Mouse (Mus musculus): ENCODE data around the gene Klhl2. TPM values are rescaled to one million over a fixed set of nuclear protein-coding genes. Genes with fewer than 3 reads are reported as not detected.

The Klhl2 gene
- polyA plus RNA-seq, 2 experiments, result 9.5 to 12.4 TPM

GRCm38 (mm10) chr8:64847241-64847640 lies 2.6 kb downstream of the Klhl2 start:
- 49% methylated on average over 2 of the region's 2 CpGs for WGBS
- no peaks in the 10 kb centered on the region for H3K27me3 ChIP-seq (ENCODE audit: control insufficient read depth, insufficient read depth, low read length)
- no peak overlapping the region for H3K9ac ChIP-seq (ENCODE audit: low read depth, low read length, severe bottlenecking)
- ATAC-seq (ENCODE audit: low FRiP score, low read depth) (no peak), DNase-seq (ENCODE audit: low spot score) (no peak)
- H3K9me3 ChIP-seq (ENCODE audit: control insufficient read depth, low read length), result no peaks in the 10 kb centered on the region
- no peak overlapping the region for H3K4me2 ChIP-seq (replicated peaks; ENCODE audit: low read depth, low read length, severe bottlenecking)
- H3K4me3 ChIP-seq (replicated peaks; ENCODE audit: low read length), result no peak overlapping the region
- H3K36me3 ChIP-seq (ENCODE audit: control insufficient read depth, insufficient read depth, low read length), result no peaks in the 10 kb centered on the region
- no peak overlapping the region for H3K27ac ChIP-seq (replicated peaks; ENCODE audit: low read depth, low read length)
- peaks cover 10% of the 10 kb centered on the region for H3K4me1 ChIP-seq (ENCODE audit: control insufficient read depth, insufficient read depth, low read length)
- TF ChIP-seq POLR2A (IDR thresholded peaks at IDR 0.05; ENCODE audit: borderline replicate concordance, extremely low read depth, insufficient read depth, insufficient read length), result no peak

GRCm38 (mm10) chr8:64845314-64845713 lies 4.5 kb downstream of the Klhl2 start:
- Histone ChIP-seq H3K9me3 (ENCODE audit: control insufficient read depth, low read length) (no peaks in the 10 kb centered on the region), H3K4me3 (replicated peaks; ENCODE audit: low read length) (no peak overlapping the region), H3K27me3 (ENCODE audit: control insufficient read depth, insufficient read depth, low read length) (no peaks in the 10 kb centered on the region), H3K4me1 (ENCODE audit: control insufficient read depth, insufficient read depth, low read length) (peaks cover 10% of the 10 kb centered on the region), H3K9ac (ENCODE audit: low read depth, low read length, severe bottlenecking) (no peak overlapping the region), H3K27ac (replicated peaks; ENCODE audit: low read depth, low read length) (no peak overlapping the region), H3K4me2 (replicated peaks; ENCODE audit: low read depth, low read length, severe bottlenecking) (no peak overlapping the region), H3K36me3 (ENCODE audit: control insufficient read depth, insufficient read depth, low read length) (no peaks in the 10 kb centered on the region)
- 87% methylated on average over 7 of the region's 7 CpGs for WGBS
- DNase-seq (ENCODE audit: low spot score), result no peak
- no peak for TF ChIP-seq POLR2A (IDR thresholded peaks at IDR 0.05; ENCODE audit: borderline replicate concordance, extremely low read depth, insufficient read depth, insufficient read length)
- ATAC-seq (ENCODE audit: low FRiP score, low read depth), result no peak

- TF ChIP-seq POLR2A (IDR thresholded peaks at IDR 0.05; ENCODE audit: borderline replicate concordance, extremely low read depth, insufficient read depth, insufficient read length), result no peak
- no peak for DNase-seq (ENCODE audit: low spot score)
These were observed 5.8 kb downstream of the Klhl2 start for GRCm38 (mm10) chr8:64844043-64844481.

GRCm38 (mm10) chr8:64843168-64843567 lies 6.6 kb downstream of the Klhl2 start:
- no peak for DNase-seq (ENCODE audit: low spot score)
- 83% methylated on average over 3 of the region's 3 CpGs for WGBS
- no peaks in the 10 kb centered on the region for H3K27me3 ChIP-seq (ENCODE audit: control insufficient read depth, insufficient read depth, low read length)
- no peak for TF ChIP-seq POLR2A (IDR thresholded peaks at IDR 0.05; ENCODE audit: borderline replicate concordance, extremely low read depth, insufficient read depth, insufficient read length)
- no peaks in the 10 kb centered on the region for H3K9me3 ChIP-seq (ENCODE audit: control insufficient read depth, low read length)
- H3K4me1 ChIP-seq (ENCODE audit: control insufficient read depth, insufficient read depth, low read length), result peaks cover 2% of the 10 kb centered on the region; the same call in 1 of the 2 replicates
- no peak overlapping the region for H3K4me3 ChIP-seq (replicated peaks; ENCODE audit: low read length)
- no peaks in the 10 kb centered on the region for H3K36me3 ChIP-seq (ENCODE audit: control insufficient read depth, insufficient read depth, low read length)
- no peak for ATAC-seq (ENCODE audit: low FRiP score, low read depth)
- no peak overlapping the region for H3K4me2 ChIP-seq (replicated peaks; ENCODE audit: low read depth, low read length, severe bottlenecking)
- no peak overlapping the region for H3K9ac ChIP-seq (ENCODE audit: low read depth, low read length, severe bottlenecking)
- H3K27ac ChIP-seq (replicated peaks; ENCODE audit: low read depth, low read length), result no peak overlapping the region

More at GRCm38 (mm10) chr8:64844043-64844481, 5.8 kb downstream of the Klhl2 start:
- no peak overlapping the region for H3K4me2 ChIP-seq (replicated peaks; ENCODE audit: low read depth, low read length, severe bottlenecking)
- no peaks in the 10 kb centered on the region for H3K36me3 ChIP-seq (ENCODE audit: control insufficient read depth, insufficient read depth, low read length)
- H3K27me3 ChIP-seq (ENCODE audit: control insufficient read depth, insufficient read depth, low read length), result no peaks in the 10 kb centered on the region
- no peak overlapping the region for H3K27ac ChIP-seq (replicated peaks; ENCODE audit: low read depth, low read length)
- H3K9me3 ChIP-seq (ENCODE audit: control insufficient read depth, low read length), result no peaks in the 10 kb centered on the region
- no peak overlapping the region for H3K4me3 ChIP-seq (replicated peaks; ENCODE audit: low read length)
- no peak for ATAC-seq (ENCODE audit: low FRiP score, low read depth)
- H3K4me1 ChIP-seq (ENCODE audit: control insufficient read depth, insufficient read depth, low read length), result peaks cover 10% of the 10 kb centered on the region
- no peak overlapping the region for H3K9ac ChIP-seq (ENCODE audit: low read depth, low read length, severe bottlenecking)
- 77% methylated on average over 4 of the region's 4 CpGs for WGBS

- TF ChIP-seq POLR2A (IDR thresholded peaks at IDR 0.05; ENCODE audit: borderline replicate concordance, extremely low read depth, insufficient read depth, insufficient read length), result no peak
- DNase-seq (ENCODE audit: low spot score) (peak; percentile 54), ATAC-seq (ENCODE audit: low FRiP score, low read depth) (peak; percentile 47; the same call in 1 of the 2 replicates)
- H3K36me3 ChIP-seq (ENCODE audit: control insufficient read depth, insufficient read depth, low read length), result no peaks in the 10 kb centered on the region
- no peaks in the 10 kb centered on the region for H3K9me3 ChIP-seq (ENCODE audit: control insufficient read depth, low read length)
- H3K27me3 ChIP-seq (ENCODE audit: control insufficient read depth, insufficient read depth, low read length), result no peaks in the 10 kb centered on the region
- H3K9ac ChIP-seq (ENCODE audit: low read depth, low read length, severe bottlenecking), result no peak overlapping the region
- 78% methylated on average over 13 of the region's 13 CpGs for WGBS
- no peaks in the 10 kb centered on the region for H3K4me1 ChIP-seq (ENCODE audit: control insufficient read depth, insufficient read depth, low read length)
- H3K27ac ChIP-seq (replicated peaks; ENCODE audit: low read depth, low read length), result no peak overlapping the region
- no peak overlapping the region for H3K4me3 ChIP-seq (replicated peaks; ENCODE audit: low read length)
- no peak overlapping the region for H3K4me2 ChIP-seq (replicated peaks; ENCODE audit: low read depth, low read length, severe bottlenecking)
These were observed 7.9 kb downstream of the Klhl2 start for GRCm38 (mm10) chr8:64841747-64842406.
